Mouse (Mus musculus): Measurements from ENCODE around the gene Fcnb.

Fcnb gene

GRCm38 (mm10) chr2:28075616-28076187 lies 9.0 kb downstream of the Fcnb start:
- DNase-seq (ENCODE audit: low spot score): no peak

GRCm38 (mm10) chr2:28068537-28068878 lies 16.2 kb downstream of the Fcnb start:
- DNase-seq (ENCODE audit: low spot score): peak; percentile 14

DNA sequence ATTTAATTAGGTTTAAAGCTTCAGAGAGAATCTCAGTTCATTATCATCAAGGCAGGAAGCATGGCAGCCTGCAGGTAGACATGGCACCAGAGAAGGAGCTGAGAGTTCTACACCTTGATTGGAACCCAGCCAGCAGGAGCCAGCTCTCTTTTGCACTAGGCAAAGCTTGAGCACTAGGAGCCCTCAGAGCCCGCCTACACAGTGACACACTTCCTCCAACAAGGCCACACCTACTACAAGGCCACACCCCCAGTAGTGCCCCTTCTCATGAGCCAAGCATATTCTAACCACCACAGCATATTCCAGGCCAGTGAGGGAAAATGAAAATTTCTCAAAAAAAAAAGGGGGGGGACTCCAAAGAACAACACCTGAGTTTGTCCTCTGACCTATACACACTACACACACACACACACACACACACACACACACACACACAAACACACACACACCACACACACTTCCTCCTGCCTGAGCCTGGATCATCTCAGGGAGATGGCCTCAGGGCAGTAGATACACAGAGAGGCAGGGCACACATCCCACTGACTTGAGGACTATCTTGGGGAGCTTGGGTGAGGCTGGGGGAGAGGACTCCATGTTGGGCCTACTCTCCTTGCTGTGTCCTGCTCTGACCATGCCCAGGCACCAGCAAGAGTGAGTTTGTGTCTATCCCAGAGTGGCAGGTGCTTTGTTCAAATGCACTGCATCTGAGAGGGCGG lies 16.7 kb downstream of the Fcnb start:
- no peak for DNase-seq (ENCODE audit: low spot score)

DNA sequence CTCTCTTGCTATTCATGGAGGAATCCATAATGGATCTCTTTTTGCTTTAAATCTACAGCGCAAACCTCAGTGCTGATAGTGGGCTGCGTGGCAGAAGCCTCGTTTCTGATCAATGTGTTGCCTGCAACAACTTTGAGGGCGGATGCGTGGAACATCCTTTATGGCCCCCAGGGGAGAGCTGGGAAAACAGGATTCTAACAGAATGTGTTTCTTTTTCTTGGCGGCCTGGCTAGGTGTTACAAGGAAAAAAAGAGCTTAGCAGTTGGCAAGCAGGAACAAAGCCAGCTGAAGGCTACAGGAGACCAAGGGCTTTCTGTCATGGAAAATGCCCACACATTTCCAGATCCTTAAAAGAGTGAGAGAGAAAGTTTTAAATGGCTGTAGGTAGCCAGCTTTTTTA lies 17.5 kb downstream of the Fcnb start:
- no peak for DNase-seq (ENCODE audit: low spot score)

DNA sequence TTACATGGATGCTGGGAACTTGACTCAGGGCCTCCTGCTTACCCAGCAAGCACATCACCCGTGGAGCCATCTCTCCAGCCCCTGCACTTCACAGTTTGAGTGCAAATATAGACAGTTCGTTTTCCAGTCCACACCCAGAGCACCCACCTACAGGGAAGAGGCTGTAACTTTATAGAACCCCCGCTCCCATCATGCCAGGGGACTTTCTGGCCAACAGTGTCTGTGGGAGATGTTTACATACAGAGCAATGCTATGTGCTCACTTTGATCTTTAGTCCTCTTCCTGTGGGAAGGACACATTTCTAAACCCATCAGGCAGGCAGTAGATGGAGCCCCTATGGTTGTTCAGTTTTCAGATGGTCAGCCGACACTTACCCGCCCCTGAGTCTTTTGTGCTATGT lies 18.0 kb downstream of the Fcnb start:
- DNase-seq (ENCODE audit: low spot score): no peak

- DNase-seq (ENCODE audit: low spot score): no peak
Observed at GRCm38 (mm10) chr2:28065081-28065651, 19.5 kb downstream of the Fcnb start.

DNA sequence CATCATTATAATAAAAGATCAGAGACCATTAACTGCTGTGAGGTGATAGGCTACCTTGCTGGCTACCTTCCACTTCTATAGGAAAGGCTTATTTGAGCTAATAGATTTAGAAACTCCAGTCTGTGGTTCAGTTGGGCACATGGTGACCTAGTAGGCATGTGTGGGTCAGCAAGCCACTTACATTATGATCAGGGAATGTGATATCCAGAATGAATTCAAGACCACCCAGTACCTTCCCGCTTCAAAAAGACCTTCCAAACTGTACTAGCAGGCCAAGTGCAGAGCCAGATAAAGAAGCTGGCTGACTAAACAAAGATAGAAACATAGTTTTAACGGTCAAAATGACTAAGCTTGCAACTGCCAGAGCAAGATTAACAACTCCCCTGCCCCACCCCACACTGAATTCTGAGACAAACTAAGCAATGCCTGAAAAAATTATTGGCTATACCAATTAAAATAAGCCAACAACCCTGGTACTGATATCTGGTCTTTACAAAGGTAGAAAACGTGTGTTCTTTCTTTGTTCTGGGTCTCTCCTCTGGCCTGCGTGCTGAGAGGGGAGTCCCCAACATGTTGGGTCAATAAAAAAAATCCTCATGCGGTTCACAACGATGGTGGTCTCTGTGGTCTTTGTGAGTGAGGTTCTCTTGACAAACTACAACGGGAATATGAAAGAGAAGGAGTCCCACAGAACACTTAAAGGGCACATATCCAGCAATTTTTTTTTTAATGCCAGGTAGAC lies 20.2 kb downstream of the Fcnb start:
- no peak for DNase-seq (ENCODE audit: low spot score)

- no peak for DNase-seq (ENCODE audit: low spot score)
Observed at GRCm38 (mm10) chr2:28063711-28064338, 20.9 kb downstream of the Fcnb start.

DNA sequence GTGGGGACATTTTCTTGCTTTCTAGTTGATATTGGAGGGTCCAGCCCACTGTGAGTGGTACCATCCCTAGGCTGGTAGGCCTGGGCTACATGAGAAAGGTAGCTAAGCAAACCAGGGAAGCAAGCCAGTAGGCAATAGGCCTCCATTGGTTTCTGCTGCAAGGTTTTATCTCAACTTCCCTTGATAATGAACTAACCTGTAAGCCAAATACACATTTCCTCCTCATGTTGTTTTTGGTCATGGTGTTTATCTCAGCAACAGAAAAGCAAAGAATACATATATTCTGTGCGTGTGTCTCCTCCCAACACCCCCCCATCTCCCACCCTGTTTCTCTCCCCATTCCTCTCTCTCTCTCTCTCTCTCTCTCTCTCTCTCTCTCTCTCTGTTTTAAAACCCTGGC lies 24.8 kb downstream of the Fcnb start:
- no peak for DNase-seq (ENCODE audit: low spot score)

DNA sequence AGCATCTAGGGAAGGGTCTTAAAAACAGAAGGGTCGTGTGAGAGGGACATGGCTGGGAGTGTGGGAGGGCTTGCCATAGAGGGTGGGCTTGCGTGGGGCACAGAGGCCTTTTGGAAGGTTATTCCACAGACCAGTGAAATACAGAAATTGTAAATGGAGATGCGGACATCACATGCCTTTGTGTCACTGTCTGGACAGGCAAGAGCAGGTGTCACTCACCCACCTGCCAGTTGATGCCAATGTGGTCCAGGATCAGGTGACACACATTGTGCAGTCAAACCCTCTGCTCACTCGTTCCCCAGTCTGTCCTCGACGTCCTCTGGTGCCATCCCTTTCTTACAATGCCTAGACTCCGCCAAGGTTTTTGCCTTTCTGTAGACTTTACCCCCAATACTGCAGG lies 37.6 kb downstream of the Fcnb start:
- DNase-seq (ENCODE audit: low spot score): no peak

- no peak for DNase-seq (ENCODE audit: low spot score)
Observed at GRCm38 (mm10) chr2:28046311-28046710, 38.4 kb downstream of the Fcnb start.

DNA sequence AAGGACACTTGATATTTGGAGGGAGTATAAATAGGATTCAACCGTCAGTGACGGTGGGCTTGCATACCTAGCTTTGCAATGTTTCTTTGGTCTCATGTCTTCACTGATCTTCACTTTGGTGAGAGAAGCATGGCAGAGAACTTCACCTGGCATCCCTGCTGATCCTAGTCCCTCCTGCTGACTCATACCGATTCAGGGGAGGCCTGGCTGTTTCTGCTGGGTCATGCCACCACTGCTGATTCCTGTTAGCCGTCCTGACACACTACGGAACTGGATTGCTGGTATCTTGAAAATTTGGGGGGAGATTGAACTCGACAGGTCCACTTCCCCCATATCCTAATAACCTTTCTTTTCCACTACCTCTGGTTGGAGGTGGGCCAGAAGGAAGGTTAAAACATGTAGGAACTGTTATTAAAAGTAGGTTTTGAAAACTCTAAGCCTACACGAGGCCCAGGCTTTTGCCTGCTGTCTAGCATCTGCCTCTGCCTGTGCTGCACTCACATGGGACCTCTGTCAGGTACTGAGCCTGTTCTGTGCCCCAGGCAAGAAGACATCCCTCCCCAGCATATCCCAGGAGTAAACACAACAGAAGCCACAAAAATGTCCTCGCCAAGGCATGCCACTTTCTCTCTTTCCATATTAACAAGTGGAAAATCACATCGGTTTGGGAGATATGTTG lies 39.6 kb downstream of the Fcnb start:
- no peak for DNase-seq (ENCODE audit: low spot score)

DNA sequence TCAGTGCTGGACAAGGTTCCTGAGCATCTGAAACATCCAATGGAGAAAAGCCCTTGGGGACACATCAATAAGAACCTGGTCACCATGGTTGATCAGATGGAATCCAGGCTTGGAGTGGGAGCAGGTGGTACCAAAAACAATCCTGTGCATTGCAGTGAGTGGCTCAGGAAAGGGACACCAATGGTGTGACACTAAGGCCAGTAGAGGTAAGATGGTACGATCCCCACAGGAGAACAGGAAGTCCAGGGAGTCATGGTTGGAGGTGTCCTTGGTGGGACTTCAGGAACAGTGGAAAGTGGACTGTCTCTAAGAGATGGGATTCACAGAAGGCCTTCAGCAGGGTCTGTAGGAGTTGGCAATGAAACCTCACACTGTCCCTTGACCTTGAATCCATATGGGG lies 44.2 kb downstream of the Fcnb start:
- DNase-seq (ENCODE audit: low spot score): no peak

DNA sequence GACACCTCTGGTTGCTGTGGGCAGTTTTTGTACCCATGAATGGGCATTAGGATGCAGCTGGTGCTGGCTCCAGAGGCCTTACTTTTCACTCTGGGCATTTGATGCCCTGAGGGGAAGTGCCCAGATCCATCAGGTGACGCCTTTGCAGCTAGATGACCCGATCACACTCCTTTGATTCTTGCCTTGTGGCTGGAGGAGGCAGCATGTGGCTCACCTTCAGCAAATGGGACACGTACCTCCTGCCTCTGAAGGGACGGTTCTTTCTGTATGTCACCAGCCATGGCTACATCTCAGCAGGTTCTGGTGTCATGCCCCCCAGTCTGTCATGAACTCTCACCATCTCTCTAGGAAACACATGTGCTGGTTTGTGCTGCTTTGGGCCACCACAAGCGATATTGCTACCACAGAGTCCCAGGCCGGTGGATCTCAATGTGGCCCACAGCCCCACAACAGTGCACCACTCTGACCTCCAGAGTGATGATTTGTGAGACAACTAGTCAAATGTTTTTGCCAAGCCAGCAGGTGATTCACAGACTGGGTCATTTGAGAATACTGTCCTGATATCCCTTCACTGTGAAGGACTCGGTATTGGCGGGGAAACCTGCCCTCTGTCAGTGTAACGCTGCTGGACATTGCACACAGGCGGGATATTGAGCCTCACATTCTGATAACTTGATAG lies 44.9 kb downstream of the Fcnb start:
- no peak for DNase-seq (ENCODE audit: low spot score)

DNA sequence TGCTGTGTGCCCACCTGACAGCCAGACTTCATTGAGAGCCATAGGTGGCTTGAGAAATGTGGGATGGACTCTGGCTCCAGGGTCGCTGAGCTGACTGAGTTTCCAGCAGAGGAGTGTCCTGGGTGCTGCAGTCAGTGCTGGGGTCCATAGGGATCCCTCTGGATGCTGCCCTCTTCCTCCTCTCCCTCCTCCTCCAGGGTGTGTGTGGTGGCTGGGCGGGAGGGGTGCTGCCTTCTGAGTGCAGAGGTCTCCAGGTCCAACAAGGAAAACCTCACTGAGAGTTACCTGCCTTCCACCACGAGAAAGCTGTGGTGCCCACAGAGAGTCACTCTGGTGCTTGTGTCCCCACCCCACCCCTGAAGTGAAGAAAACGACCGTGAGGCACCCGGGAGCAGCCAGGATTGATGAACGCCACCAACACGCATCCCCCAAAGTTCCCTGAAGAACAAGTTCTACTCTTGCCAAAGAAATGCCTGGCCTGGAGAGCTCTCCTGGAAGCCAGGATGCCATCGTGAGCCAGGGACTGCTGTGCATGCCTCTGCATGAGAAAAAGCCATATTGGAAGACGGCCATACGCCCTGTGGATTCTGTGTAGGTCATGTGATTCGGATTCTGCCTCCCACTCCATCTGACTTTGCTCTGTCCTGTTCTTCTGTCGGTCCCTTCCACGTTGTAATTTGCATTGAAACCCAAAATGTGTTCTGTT lies 46.1 kb downstream of the Fcnb start:
- DNase-seq (ENCODE audit: low spot score): no peak

DNA sequence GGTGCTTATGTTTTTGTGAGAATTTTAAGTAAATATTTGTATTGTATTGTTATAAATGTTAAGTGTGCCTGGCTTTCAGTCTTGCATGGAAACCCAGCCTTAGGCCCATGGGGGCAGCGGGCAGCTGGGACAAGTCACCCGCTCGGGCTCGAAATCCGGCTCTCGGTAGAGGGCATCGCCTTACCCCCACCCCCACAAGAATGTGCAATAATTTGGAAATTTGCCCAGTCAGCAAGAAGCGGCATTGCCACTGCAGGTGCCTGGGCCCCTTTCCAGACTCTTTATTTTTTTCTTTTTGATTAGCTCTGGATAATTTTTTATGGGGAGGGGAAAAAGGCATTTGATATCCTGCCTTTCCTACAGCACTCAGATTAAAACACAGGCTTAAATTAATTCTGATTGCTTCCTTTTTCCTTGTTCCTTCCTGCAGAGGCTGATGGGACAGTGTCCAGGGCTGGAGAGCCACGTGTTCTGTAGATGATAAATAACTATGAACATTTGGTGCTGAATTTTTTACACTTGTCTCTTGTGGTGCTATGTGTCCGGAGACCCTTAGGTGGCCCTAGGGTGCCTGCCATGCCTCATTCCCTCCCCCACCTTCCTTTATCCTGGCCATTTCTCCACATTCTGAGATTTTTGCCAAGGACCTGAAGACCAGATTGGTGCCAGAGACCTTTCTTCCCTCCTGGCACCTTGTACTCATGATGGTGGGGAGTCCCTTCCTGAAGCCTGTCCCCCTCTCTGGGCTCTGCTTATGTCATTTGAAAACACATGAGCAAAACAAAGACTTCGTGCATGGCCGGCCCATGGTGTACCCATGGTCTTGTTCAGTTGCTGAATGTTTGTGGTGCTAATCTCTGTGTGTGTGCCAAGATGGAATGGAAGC lies 46.9 kb downstream of the Fcnb start:
- DNase-seq (ENCODE audit: low spot score): no peak

DNA sequence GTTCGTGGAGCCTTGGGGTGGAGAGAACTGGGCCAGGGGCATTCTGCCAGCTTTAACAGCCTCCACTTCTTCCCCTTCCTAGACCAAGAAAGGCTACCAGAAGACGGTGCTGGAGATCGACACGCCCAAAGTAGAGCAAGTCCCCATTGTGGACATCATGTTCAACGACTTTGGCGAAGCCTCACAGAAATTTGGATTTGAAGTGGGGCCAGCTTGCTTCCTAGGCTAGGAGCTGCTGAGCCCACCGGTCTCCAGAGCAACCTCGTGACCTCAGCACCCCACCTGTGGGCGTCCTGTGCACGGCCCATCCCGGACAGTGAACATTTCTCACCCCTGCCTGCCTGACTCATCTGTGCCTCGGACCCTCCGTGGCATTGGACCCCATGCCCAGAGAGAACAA lies 47.9 kb downstream of the Fcnb start:
- DNase-seq (ENCODE audit: low spot score): no peak

GRCm38 (mm10) chr2:28034011-28034710 lies 50.5 kb downstream of the Fcnb start:
- DNase-seq (ENCODE audit: low spot score): peak; percentile 37

- no peak for DNase-seq (ENCODE audit: low spot score)
Observed at GRCm38 (mm10) chr2:28032469-28032868, 52.2 kb downstream of the Fcnb start.

Measured in ovary, postnatal 36 days (tissue).